Mouse (Mus musculus): ENCODE data around the gene Iah1. TPM values are rescaled to one million over a fixed set of nuclear protein-coding genes. Genes with fewer than 3 reads are reported as not detected.

Iah1 gene
- total and polyA plus RNA-seq, 3 experiments: 27.8 to 108 (median 49.5) TPM

DNA sequence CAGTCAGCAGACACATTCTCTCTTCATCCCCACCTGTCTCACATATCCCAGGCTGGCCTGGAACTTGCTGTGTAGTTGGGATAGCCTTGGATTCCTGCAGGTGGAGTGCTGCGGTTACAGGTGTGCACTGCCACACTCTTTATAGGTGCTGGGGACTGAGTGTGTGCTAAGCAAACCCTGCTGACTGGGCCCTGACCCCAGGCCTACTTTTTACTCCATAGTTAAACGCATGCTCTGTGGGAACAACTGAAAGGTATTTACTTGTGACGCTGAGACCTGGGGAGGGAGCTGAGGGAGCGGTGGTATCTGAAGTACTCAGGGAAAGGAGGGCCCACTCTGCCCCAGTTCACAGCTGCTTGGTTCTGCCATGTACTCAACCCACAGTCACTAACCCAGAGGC lies 6.1 kb downstream of the Iah1 start:
- no peak for TF ChIP-seq GATA2 (IDR thresholded peaks at IDR 0.05; ENCODE audit: borderline replicate concordance, low read depth, low read length)
- no peak for TF ChIP-seq CTCF (IDR thresholded peaks at IDR 0.05; ENCODE audit: low read depth, low read length)
- TF ChIP-seq POLR2AphosphoS5 (IDR thresholded peaks at IDR 0.05; ENCODE audit: insufficient replicate concordance, low read depth, low read length): no peak
- no peak for TF ChIP-seq GATA1 (IDR thresholded peaks at IDR 0.05; ENCODE audit: borderline replicate concordance, low read length)
- TF ChIP-seq TAL1 (conservative IDR thresholded peaks at IDR 0.05; ENCODE audit: low read depth, low read length): no peak
- H3K4me1 ChIP-seq (ENCODE audit: insufficient read depth, low read depth, low read length): peaks cover 13% of the 10 kb centered on the region
- no peaks in the 10 kb centered on the region for H3K9me3 ChIP-seq (replicated peaks)
- ATAC-seq (ENCODE audit: extremely low read depth, insufficient number of reproducible peaks, low FRiP score, poor library complexity, severe bottlenecking) (no peak), DNase-seq (ENCODE audit: low spot score) (no peak)
- no peak overlapping the region for H3K4me3 ChIP-seq (ENCODE audit: low read depth, low read length)
- H3K36me3 ChIP-seq (replicated peaks): peaks cover 91% of the 10 kb centered on the region
- no peaks in the 10 kb centered on the region for H3K27me3 ChIP-seq (ENCODE audit: insufficient read depth, low read length)

DNA sequence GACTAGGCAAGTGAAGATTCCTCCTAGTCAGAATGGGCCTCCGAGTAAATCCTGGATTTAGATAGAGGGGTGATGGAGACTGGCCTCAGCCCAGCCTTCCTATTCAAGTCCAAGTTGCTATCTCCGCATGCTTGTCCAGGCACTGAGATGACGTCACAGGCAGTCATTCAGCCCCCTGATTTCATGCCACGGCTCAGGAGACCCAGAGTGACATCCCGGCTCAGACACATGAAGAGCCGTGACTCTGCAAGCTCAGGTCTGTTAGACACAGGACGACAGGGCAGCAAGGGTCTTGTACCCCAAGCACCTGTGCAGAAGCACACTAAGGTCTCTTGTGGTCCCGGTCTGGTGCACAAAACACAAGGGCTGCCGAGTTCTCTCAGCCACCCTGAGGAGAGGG lies 6.7 kb downstream of the Iah1 start:
- H3K9me3 ChIP-seq (replicated peaks): no peaks in the 10 kb centered on the region
- TF ChIP-seq GATA1 (IDR thresholded peaks at IDR 0.05; ENCODE audit: borderline replicate concordance, low read length) (no peak), POLR2AphosphoS5 (IDR thresholded peaks at IDR 0.05; ENCODE audit: insufficient replicate concordance, low read depth, low read length) (no peak), CTCF (IDR thresholded peaks at IDR 0.05; ENCODE audit: low read depth, low read length) (no peak), GATA2 (IDR thresholded peaks at IDR 0.05; ENCODE audit: borderline replicate concordance, low read depth, low read length) (no peak), TAL1 (conservative IDR thresholded peaks at IDR 0.05; ENCODE audit: low read depth, low read length) (no peak)
- ATAC-seq (ENCODE audit: extremely low read depth, insufficient number of reproducible peaks, low FRiP score, poor library complexity, severe bottlenecking): no peak
- peaks cover 97% of the 10 kb centered on the region for H3K36me3 ChIP-seq (replicated peaks)
- H3K4me3 ChIP-seq (ENCODE audit: low read depth, low read length): no peak overlapping the region
- DNase-seq (ENCODE audit: low spot score): no peak
- H3K4me1 ChIP-seq (ENCODE audit: insufficient read depth, low read depth, low read length): peaks cover 9% of the 10 kb centered on the region
- no peaks in the 10 kb centered on the region for H3K27me3 ChIP-seq (ENCODE audit: insufficient read depth, low read length)

DNA sequence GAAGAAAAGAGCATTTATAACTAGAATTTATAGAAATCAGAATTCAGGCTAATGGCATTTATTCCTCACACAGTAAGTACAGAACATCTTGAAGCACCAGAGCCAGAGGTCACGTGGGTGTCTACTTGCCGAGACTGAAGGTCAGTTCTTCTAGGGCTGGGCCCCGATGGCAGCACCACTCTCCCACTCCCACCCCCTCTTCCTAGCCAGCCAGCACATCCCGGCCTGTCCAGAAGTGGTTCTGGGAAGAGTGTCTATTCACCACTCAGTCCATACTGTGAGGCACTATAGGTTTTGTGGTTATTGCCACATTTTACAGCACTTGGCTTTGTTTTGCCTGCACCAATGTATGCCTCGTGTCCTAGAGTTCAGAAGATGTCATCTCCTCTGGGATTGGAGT lies 7.9 kb downstream of the Iah1 start:
- no peaks in the 10 kb centered on the region for H3K9me3 ChIP-seq (replicated peaks)
- ATAC-seq (ENCODE audit: extremely low read depth, insufficient number of reproducible peaks, low FRiP score, poor library complexity, severe bottlenecking): no peak
- peaks cover 95% of the 10 kb centered on the region for H3K36me3 ChIP-seq (replicated peaks)
- H3K4me1 ChIP-seq (ENCODE audit: insufficient read depth, low read depth, low read length): 0 out of 2 replicates have a peak, but pooled peaks cover 3% of the 10 kb centered on the region
- no peak overlapping the region for H3K4me3 ChIP-seq (ENCODE audit: low read depth, low read length)
- no peak for TF ChIP-seq GATA2 (IDR thresholded peaks at IDR 0.05; ENCODE audit: borderline replicate concordance, low read depth, low read length)
- no peak for TF ChIP-seq TAL1 (conservative IDR thresholded peaks at IDR 0.05; ENCODE audit: low read depth, low read length)
- no peak for TF ChIP-seq GATA1 (IDR thresholded peaks at IDR 0.05; ENCODE audit: borderline replicate concordance, low read length)
- TF ChIP-seq CTCF (IDR thresholded peaks at IDR 0.05; ENCODE audit: low read depth, low read length): no peak
- TF ChIP-seq POLR2AphosphoS5 (IDR thresholded peaks at IDR 0.05; ENCODE audit: insufficient replicate concordance, low read depth, low read length): no peak
- no peak for DNase-seq (ENCODE audit: low spot score)
- H3K27me3 ChIP-seq (ENCODE audit: insufficient read depth, low read length): no peaks in the 10 kb centered on the region

DNA sequence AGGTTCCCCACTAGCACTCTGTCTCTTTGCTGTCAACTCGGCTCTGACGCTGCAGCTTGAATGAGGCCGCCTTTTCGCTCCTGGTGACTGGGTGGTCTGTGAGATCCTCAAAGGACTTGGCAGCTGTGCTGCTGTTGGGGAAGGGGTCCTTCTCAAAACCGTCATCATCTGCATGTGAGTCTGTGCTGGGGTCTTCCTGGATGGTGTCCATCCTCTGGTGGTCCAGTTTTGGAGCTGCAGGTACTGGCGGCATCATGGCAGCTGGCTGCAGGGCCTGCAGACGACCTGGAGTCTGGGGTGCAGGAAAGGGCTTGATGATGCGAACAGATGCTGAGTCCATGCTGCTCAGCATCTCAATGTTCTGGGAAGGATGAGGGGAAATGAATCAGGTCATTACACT lies 9.1 kb downstream of the Iah1 start:
- no peak for TF ChIP-seq POLR2AphosphoS5 (IDR thresholded peaks at IDR 0.05; ENCODE audit: insufficient replicate concordance, low read depth, low read length)
- no peak for TF ChIP-seq CTCF (IDR thresholded peaks at IDR 0.05; ENCODE audit: low read depth, low read length)
- TF ChIP-seq TAL1 (conservative IDR thresholded peaks at IDR 0.05; ENCODE audit: low read depth, low read length): no peak
- no peak for TF ChIP-seq GATA1 (IDR thresholded peaks at IDR 0.05; ENCODE audit: borderline replicate concordance, low read length)
- no peak for TF ChIP-seq GATA2 (IDR thresholded peaks at IDR 0.05; ENCODE audit: borderline replicate concordance, low read depth, low read length)
- H3K4me3 ChIP-seq (ENCODE audit: low read depth, low read length): no peak overlapping the region
- peaks cover 95% of the 10 kb centered on the region for H3K36me3 ChIP-seq (replicated peaks)
- peaks cover 3% of the 10 kb centered on the region; the same call in 1 of the 2 replicates for H3K4me1 ChIP-seq (ENCODE audit: insufficient read depth, low read depth, low read length)
- ATAC-seq (ENCODE audit: extremely low read depth, insufficient number of reproducible peaks, low FRiP score, poor library complexity, severe bottlenecking) (no peak), DNase-seq (ENCODE audit: low spot score) (no peak)
- H3K9me3 ChIP-seq (replicated peaks): no peaks in the 10 kb centered on the region
- no peaks in the 10 kb centered on the region for H3K27me3 ChIP-seq (ENCODE audit: insufficient read depth, low read length)

DNA sequence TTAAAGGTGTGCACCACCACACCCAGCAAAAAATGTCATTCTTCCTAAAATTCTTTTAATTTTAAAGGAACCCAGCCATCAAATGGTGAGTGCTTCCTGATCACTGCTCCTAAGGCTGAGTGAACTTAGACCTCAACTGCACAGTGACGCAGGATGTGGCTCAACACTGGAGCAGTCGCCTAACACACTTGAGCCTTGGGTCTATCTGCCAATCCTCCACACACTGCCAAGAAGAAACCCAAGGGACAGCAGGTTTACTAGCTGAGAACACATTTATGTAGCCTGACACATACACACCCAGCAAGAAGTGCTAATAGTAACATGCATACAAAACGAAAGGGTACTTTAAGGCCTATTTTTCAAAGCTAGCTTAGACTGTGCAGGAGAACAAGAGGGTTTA lies 10.1 kb downstream of the Iah1 start:
- DNase-seq (ENCODE audit: low spot score) (no peak), ATAC-seq (ENCODE audit: extremely low read depth, insufficient number of reproducible peaks, low FRiP score, poor library complexity, severe bottlenecking) (no peak)
- Histone ChIP-seq H3K9me3 (replicated peaks) (no peaks in the 10 kb centered on the region), H3K36me3 (replicated peaks) (peaks cover 95% of the 10 kb centered on the region), H3K4me1 (ENCODE audit: insufficient read depth, low read depth, low read length) (peaks cover 2% of the 10 kb centered on the region; the same call in 1 of the 2 replicates), H3K27me3 (ENCODE audit: insufficient read depth, low read length) (no peaks in the 10 kb centered on the region), H3K4me3 (ENCODE audit: low read depth, low read length) (no peak overlapping the region)
- TF ChIP-seq GATA1 (IDR thresholded peaks at IDR 0.05; ENCODE audit: borderline replicate concordance, low read length) (no peak), GATA2 (IDR thresholded peaks at IDR 0.05; ENCODE audit: borderline replicate concordance, low read depth, low read length) (no peak), CTCF (IDR thresholded peaks at IDR 0.05; ENCODE audit: low read depth, low read length) (no peak), POLR2AphosphoS5 (IDR thresholded peaks at IDR 0.05; ENCODE audit: insufficient replicate concordance, low read depth, low read length) (no peak), TAL1 (conservative IDR thresholded peaks at IDR 0.05; ENCODE audit: low read depth, low read length) (no peak)

DNA sequence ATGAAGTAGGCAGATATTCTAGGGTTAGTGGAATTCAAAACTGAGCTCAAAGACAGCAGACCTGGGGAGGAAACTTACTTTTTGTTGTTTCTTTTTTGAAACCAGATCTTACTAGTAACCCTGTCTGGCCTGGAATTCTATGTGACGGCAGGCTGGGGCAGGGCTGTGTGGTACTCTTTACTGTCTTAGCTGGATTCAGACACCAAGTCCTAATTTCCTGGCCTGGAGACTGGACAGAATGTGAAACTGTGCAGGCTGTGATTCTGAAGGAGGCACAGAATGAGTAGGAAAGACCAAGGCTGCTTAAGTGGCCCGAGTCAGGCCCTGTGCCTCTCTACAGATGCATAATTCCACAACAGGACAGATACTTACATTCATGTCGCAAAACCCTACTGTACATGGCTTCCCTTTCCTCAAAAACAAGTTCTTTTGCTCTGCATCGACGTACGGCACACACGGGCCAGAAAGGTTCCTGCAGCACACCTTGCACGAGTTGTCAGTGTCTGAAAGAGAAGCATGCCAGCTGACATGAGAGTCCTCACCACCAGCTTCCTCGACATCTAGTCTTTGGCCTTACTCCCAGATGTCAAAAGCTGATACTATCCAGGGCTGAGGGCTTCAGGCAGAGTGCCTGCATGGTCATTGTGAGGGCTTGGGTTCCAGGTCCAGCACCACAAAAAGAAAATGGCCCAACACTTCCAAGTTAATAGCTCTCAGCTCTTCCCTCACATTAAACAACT lies 13.6 kb downstream of the Iah1 start:
- Histone ChIP-seq H3K27me3 (ENCODE audit: insufficient read depth, low read length) (no peaks in the 10 kb centered on the region), H3K4me3 (ENCODE audit: low read depth, low read length) (no peak overlapping the region), H3K4me1 (ENCODE audit: insufficient read depth, low read depth, low read length) (no peaks in the 10 kb centered on the region; the same call in 1 of the 2 replicates), H3K9me3 (replicated peaks) (no peaks in the 10 kb centered on the region), H3K36me3 (replicated peaks) (peaks cover 95% of the 10 kb centered on the region)
- no peak for TF ChIP-seq GATA2 (IDR thresholded peaks at IDR 0.05; ENCODE audit: borderline replicate concordance, low read depth, low read length)
- TF ChIP-seq GATA1 (IDR thresholded peaks at IDR 0.05; ENCODE audit: borderline replicate concordance, low read length): no peak
- no peak for TF ChIP-seq TAL1 (conservative IDR thresholded peaks at IDR 0.05; ENCODE audit: low read depth, low read length)
- TF ChIP-seq CTCF (IDR thresholded peaks at IDR 0.05; ENCODE audit: low read depth, low read length): no peak
- no peak for TF ChIP-seq POLR2AphosphoS5 (IDR thresholded peaks at IDR 0.05; ENCODE audit: insufficient replicate concordance, low read depth, low read length)
- no peak for DNase-seq (ENCODE audit: low spot score)
- no peak for ATAC-seq (ENCODE audit: extremely low read depth, insufficient number of reproducible peaks, low FRiP score, poor library complexity, severe bottlenecking)
